Mouse (Mus musculus): ENCODE measurements around the gene Cyba.

GRCm38 (mm10) chr8:122444058-122444748, 11.5 kb upstream of the Cyba start:
- TF ChIP-seq CTCF (conservative IDR thresholded peaks at IDR 0.05; ENCODE audit: insufficient read depth, insufficient read length, low read depth, low read length) = no peak
- TF ChIP-seq POLR2A (IDR thresholded peaks at IDR 0.05; ENCODE audit: low read depth, low read length) = no peak

Data from kidney, adult 2 months (tissue).